Comparison of ENCODE assay signal across 8 mouse cellular contexts in the genomic region with DNA sequence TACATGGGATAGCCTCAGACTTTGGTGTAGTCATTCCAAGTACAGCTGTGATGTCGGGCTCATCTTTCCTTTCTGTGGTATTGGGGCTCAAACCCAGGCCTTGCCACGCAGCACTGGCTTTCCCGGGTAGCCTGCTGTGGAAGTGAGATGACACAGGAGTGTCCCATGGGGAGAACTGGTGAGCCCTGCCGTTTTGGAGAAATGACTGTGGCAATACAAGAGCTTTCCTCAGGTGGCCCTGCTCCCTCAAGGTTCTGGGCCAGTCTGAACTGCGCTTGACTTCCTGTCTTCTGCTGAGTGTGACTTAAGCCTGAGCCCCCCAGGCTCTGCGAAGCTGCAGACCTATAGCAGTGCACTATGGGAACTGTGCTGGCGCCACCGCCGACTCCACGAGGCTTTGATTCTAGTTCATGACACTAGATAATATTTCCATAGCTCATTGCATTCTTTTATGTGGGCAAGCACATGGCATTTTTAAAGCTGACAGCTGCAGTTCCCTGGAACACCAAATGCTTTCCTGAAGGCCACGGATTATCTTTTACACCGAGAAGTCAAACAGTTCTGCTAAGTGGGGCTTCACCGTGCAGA. TPM values are rescaled to one million over a fixed set of nuclear protein-coding genes. Genes with fewer than 3 reads are reported as not detected.
DNase-seq lines count a peak whose midpoint lies in the region; ATAC-seq and TF ChIP-seq lines count a peak whose summit lies in the region.

No protein-coding gene starts in this region.

- TF ChIP-seq CTCF in heart, adult 2 months (IDR thresholded peaks at IDR 0.05), result no peak
- TF ChIP-seq CTCF in C2C12 (IDR thresholded peaks at IDR 0.05; ENCODE audit: control insufficient read depth, insufficient read depth, insufficient read length), result no peak

- no peak overlapping the region for H3ac ChIP-seq in C2C12 (ENCODE audit: control insufficient read depth, insufficient read length, low read depth)

- H3K79me2 ChIP-seq in heart, adult 2 months (replicated peaks; ENCODE audit: control insufficient read depth, insufficient read depth, low read length), result peaks cover 11% of the 10 kb centered on the region
- peaks cover 78% of the 10 kb centered on the region for H3K79me2 ChIP-seq in C2C12 (ENCODE audit: control insufficient read depth, insufficient read depth)

- no peak overlapping the region for H3K4me2 ChIP-seq in forebrain, embryonic 14.5 days (ENCODE audit: low read length)
- no peak overlapping the region for H3K4me2 ChIP-seq in midbrain, embryonic 11.5 days

- intact Hi-C loops in heart, adult 2 months (cut with DNase I), result no loop called here
- intact Hi-C loops in left cerebral cortex, postnatal 14 days (cut with DNase I), result loop anchor here (5.0 kb wide), 1 partner anchor 40 kb away; no protein-coding TSS in a partner anchor

- H3K36me3 ChIP-seq in heart, adult 2 months (ENCODE audit: control insufficient read depth, insufficient read depth, low read length), result peaks cover 26% of the 10 kb centered on the region
- peaks cover 28% of the 10 kb centered on the region for H3K36me3 ChIP-seq in C2C12 (ENCODE audit: control insufficient read depth, insufficient read depth)
- H3K36me3 ChIP-seq in forebrain, embryonic 14.5 days (ENCODE audit: control insufficient read depth, insufficient read depth, low read length), result peaks cover 2% of the 10 kb centered on the region; the same call in 1 of the 2 replicates
- no peaks in the 10 kb centered on the region for H3K36me3 ChIP-seq in midbrain, embryonic 11.5 days (ENCODE audit: control insufficient read depth, insufficient read depth, low read length)

- H3K27ac ChIP-seq in heart, adult 2 months, result peak overlapping the region; percentile 83
- H3K27ac ChIP-seq in forebrain, embryonic 14.5 days (ENCODE audit: low read depth, low read length), result peak overlapping the region; percentile 44; the same call in 1 of the 2 replicates
- H3K27ac ChIP-seq in midbrain, embryonic 11.5 days (ENCODE audit: low read depth, low read length), result peak overlapping the region; percentile 38; the same call in 1 of the 2 replicates

- WGBS in heart, adult 2 months, result 25% methylated on average over 13 of the region's 13 CpGs
- WGBS in forebrain, embryonic 14.5 days, result 73% methylated on average over 13 of the region's 13 CpGs
- whole genome bisulfite sequencing in midbrain, embryonic 11.5 days, result 75% methylated on average over 13 of the region's 13 CpGs

- H3K27me3 ChIP-seq in heart, adult 2 months (ENCODE audit: control insufficient read depth, insufficient read depth, low read length), result no peaks in the 10 kb centered on the region
- H3K27me3 ChIP-seq in C2C12 (ENCODE audit: control insufficient read depth, insufficient read depth, insufficient read length), result no peaks in the 10 kb centered on the region
- no peaks in the 10 kb centered on the region for H3K27me3 ChIP-seq in forebrain, embryonic 14.5 days (replicated peaks; ENCODE audit: control insufficient read depth, insufficient read depth, low read length)
- no peaks in the 10 kb centered on the region for H3K27me3 ChIP-seq in midbrain, embryonic 11.5 days (ENCODE audit: control insufficient read depth, insufficient read depth, low read length)

- H3K79me3 ChIP-seq in C2C12 (ENCODE audit: low read depth), result peaks cover 27% of the 10 kb centered on the region

- no peak for DNase-seq in heart, adult 2 months
- no peak for DNase-seq in heart, adult 8-10 months (ENCODE audit: low spot score)
- DNase-seq in forebrain, embryonic 14.5 days (ENCODE audit: low spot score), result no peak
- DNase-seq in midbrain, embryonic 11.5 days (ENCODE audit: low spot score, missing footprints), result no peak
- DNase-seq in cerebellum, postnatal 14 days, result no peak
- DNase-seq in left cerebral cortex, postnatal 14 days (ENCODE audit: low spot score in 2 of 2), result no peak
- DNase-seq in lung, postnatal 36 days, result no peak

- ATAC-seq in forebrain, embryonic 14.5 days, result no peak
- no peak for ATAC-seq in midbrain, embryonic 11.5 days (ENCODE audit: low FRiP score)

- TF ChIP-seq EP300 in heart, adult 2 months (IDR thresholded peaks at IDR 0.05; ENCODE audit: insufficient read depth, low read depth, low read length), result no peak

- no peak overlapping the region for H3K9ac ChIP-seq in heart, adult 2 months (ENCODE audit: low read depth, low read length)
- no peak overlapping the region for H3K9ac ChIP-seq in forebrain, embryonic 14.5 days (ENCODE audit: low read length)
- H3K9ac ChIP-seq in midbrain, embryonic 11.5 days (ENCODE audit: low read length), result no peak overlapping the region

- H3K4me1 ChIP-seq in heart, adult 2 months (ENCODE audit: control insufficient read depth, insufficient read depth, low read length), result peaks cover 57% of the 10 kb centered on the region
- H3K4me1 ChIP-seq in forebrain, embryonic 14.5 days (ENCODE audit: control insufficient read depth, insufficient read depth, low read length), result peaks cover 3% of the 10 kb centered on the region; the same call in 1 of the 2 replicates
- peaks cover 31% of the 10 kb centered on the region for H3K4me1 ChIP-seq in midbrain, embryonic 11.5 days (ENCODE audit: control insufficient read depth, insufficient read depth, low read length)

- TF ChIP-seq POLR2A in heart, adult 2 months (IDR thresholded peaks at IDR 0.05; ENCODE audit: insufficient read depth, low read depth, low read length), result no peak

- no peak overlapping the region for H3K4me3 ChIP-seq in heart, adult 2 months
- H3K4me3 ChIP-seq in C2C12 (ENCODE audit: insufficient read depth, poor library complexity, severe bottlenecking), result no peak overlapping the region
- no peak overlapping the region for H3K4me3 ChIP-seq in forebrain, embryonic 14.5 days (ENCODE audit: low read depth, low read length)
- H3K4me3 ChIP-seq in midbrain, embryonic 11.5 days (ENCODE audit: low read depth, low read length), result no peak overlapping the region

- H3K9me3 ChIP-seq in forebrain, embryonic 14.5 days (replicated peaks; ENCODE audit: control insufficient read depth, low read length), result no peaks in the 10 kb centered on the region
- H3K9me3 ChIP-seq in midbrain, embryonic 11.5 days (ENCODE audit: control insufficient read depth, low read length), result no peaks in the 10 kb centered on the region

TF ChIP-seq in C2C12, 6 proteins besides CTCF, POLR2A, EP300 and RAD21:
- TF ChIP-seq MYOD1 (IDR thresholded peaks at IDR 0.05; ENCODE audit: control insufficient read depth, insufficient read length, low read depth) (peak; percentile 48), MAX (IDR thresholded peaks at IDR 0.05) (no peak), FOSL1 (IDR thresholded peaks at IDR 0.05; ENCODE audit: insufficient read depth, low read length, poor library complexity, severe bottlenecking) (no peak)

RNA-seq across cellular contexts. Expression of gene Sec14l1, which starts 12.4 kb away (rescaled TPM):
- total RNA-seq in heart, adult 2 months (2021), result 10 to 100 TPM; 65.4 to 89.5 TPM
- 71.5 and 83.9 TPM in 2 replicates for polyA plus RNA-seq in heart, adult 2 months (2012; rRNA removed)
- total RNA-seq in heart, adult 8-10 months (2022), result 10 to 100 TPM; 61.1 to 74.3 (median 69.2) TPM
- polyA plus RNA-seq in C2C12 (2012; fragmentation: generic; extraction: Trizol), result 41.9 TPM
- 43.6 and 56.3 TPM in 2 replicates for polyA plus RNA-seq in forebrain, embryonic 14.5 days (2014; fragmentation: Nextera tagmentation; extraction: Ambion mirVana)
- 32.4 and 36.7 TPM in 2 replicates for polyA plus RNA-seq in midbrain, embryonic 11.5 days (2014; fragmentation: Nextera tagmentation; extraction: Ambion mirVana)
- total RNA-seq in left cerebral cortex, postnatal 14 days (2021), result 100 to 1,000 TPM; 172 to 175 TPM
